Mouse (Mus musculus): ENCODE measurements around the gene Sgms2. TPM values are rescaled to one million over a fixed set of nuclear protein-coding genes. Genes with fewer than 3 reads are reported as not detected.

The Sgms2 gene
- polyA plus RNA-seq, 1 experiment from 2014 or later = 13.2 TPM

Other genes with a start within 250 kb of the Sgms2 start
- gene Hadh, start 219.3 kb downstream of the Sgms2 start, polyA plus RNA-seq (2015; fragmentation: Nextera tagmentation; extraction: Ambion mirVana) = 112 and 118 TPM in 2 replicates
- gene Cyp2u1, start 188.2 kb downstream of the Sgms2 start, polyA plus RNA-seq (2015; fragmentation: Nextera tagmentation; extraction: Ambion mirVana) = 2.5 and 2.6 TPM in 2 replicates
- 148 and 152 TPM in 2 replicates for gene Papss1, start 73.4 kb upstream of the Sgms2 start, polyA plus RNA-seq (2015; fragmentation: Nextera tagmentation; extraction: Ambion mirVana)